Comparison of ENCODE assay signal across 8 mouse cellular contexts in the genomic region with DNA sequence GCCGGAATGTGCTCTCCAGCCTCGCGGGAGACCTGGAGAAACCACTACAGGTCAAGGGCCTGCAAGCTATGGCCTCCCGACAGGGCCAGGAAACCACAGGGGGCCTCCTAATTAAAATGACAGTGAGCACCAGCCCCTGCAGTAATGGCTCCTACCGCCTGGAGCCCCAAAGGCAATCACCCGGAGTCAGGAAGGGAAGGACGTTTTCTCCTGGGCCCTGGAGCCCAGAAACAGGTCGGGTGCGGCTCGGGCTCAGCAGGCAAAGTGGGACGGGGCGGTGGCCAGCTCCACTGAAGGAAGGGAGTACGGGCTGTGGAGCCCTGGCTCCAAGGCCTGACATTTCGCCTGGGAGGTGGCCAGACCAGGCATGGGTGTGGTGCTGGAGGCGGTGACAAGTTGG. TPM values are rescaled to one million over a fixed set of nuclear protein-coding genes. Genes with fewer than 3 reads are reported as not detected.
DNase-seq lines count a peak whose midpoint lies in the region; ATAC-seq and TF ChIP-seq lines count a peak whose summit lies in the region.

No protein-coding gene starts in this region.

- no peaks in the 10 kb centered on the region for H3K9me3 ChIP-seq in forebrain, postnatal 0 days (ENCODE audit: low read length)

- no peak overlapping the region for H3K4me2 ChIP-seq in forebrain, postnatal 0 days (ENCODE audit: low read depth)

- no peak overlapping the region for H3K4me3 ChIP-seq in forebrain, postnatal 0 days (ENCODE audit: low read depth, low read length)
- H3K4me3 ChIP-seq in kidney, adult 2 months (ENCODE audit: insufficient read depth, low read depth, low read length), result no peak overlapping the region

- peaks cover 20% of the 10 kb centered on the region for H3K36me3 ChIP-seq in forebrain, postnatal 0 days (ENCODE audit: insufficient read depth)
- no peaks in the 10 kb centered on the region for H3K36me3 ChIP-seq in kidney, adult 2 months (ENCODE audit: control insufficient read depth, insufficient read depth, low read length)

- H3K27ac ChIP-seq in forebrain, postnatal 0 days (ENCODE audit: low read depth, low read length), result peak overlapping the region; percentile 9; the same call in 1 of the 2 replicates
- peak overlapping the region; percentile 49 for H3K27ac ChIP-seq in kidney, adult 2 months (ENCODE audit: insufficient read depth, low read depth, low read length)

- H3K27me3 ChIP-seq in forebrain, postnatal 0 days (ENCODE audit: insufficient read depth, low read length), result no peaks in the 10 kb centered on the region
- H3K27me3 ChIP-seq in kidney, adult 2 months (replicated peaks; ENCODE audit: control insufficient read depth, insufficient read depth, low read length), result no peaks in the 10 kb centered on the region

- no peak for TF ChIP-seq POLR2A in kidney, adult 2 months (IDR thresholded peaks at IDR 0.05; ENCODE audit: low read depth, low read length)

- 0 out of 2 replicates have a peak, but pooled peaks have one; percentile 23 for ATAC-seq in forebrain, postnatal 0 days
- no peak for ATAC-seq in megakaryocyte progenitor cell, adult 5-6 weeks (replicated peaks; ENCODE audit: poor library complexity)

- H3K9ac ChIP-seq in forebrain, postnatal 0 days, result no peak overlapping the region

- TF ChIP-seq CTCF in forebrain, postnatal 0 days (IDR thresholded peaks at IDR 0.05; ENCODE audit: low read depth), result 0 out of 2 replicates have a peak, but pooled peaks have one; percentile 17
- no peak for TF ChIP-seq CTCF in kidney, adult 2 months (conservative IDR thresholded peaks at IDR 0.05; ENCODE audit: insufficient read depth, insufficient read length, low read depth, low read length)

- DNase-seq in ovary, postnatal 36 days (ENCODE audit: low spot score), result peak; percentile 52
- no peak for DNase-seq in ovary, postnatal 10 days (ENCODE audit: low spot score)
- no peak for DNase-seq in forebrain, postnatal 0 days
- peak; percentile 52 for DNase-seq in kidney, adult 2 months
- peak; percentile 64 to 68 for DNase-seq in lung, postnatal 4 days
- DNase-seq in right cerebral cortex, postnatal 36 days (ENCODE audit: low spot score in 2 of 2), result no peak
- no peak for DNase-seq in cerebellum, adult 9-11 months

- no peaks in the 10 kb centered on the region for H3K4me1 ChIP-seq in forebrain, postnatal 0 days (ENCODE audit: insufficient read depth)
- no peaks in the 10 kb centered on the region for H3K4me1 ChIP-seq in kidney, adult 2 months (ENCODE audit: control insufficient read depth, insufficient read depth, low read length)

- WGBS in forebrain, postnatal 0 days, result 21% methylated on average over 15 of the region's 15 CpGs
- WGBS in kidney, adult 2 months, result 39% methylated on average over 15 of the region's 15 CpGs

RNA-seq across cellular contexts. Expression of gene Myrf, which starts 26.5 kb away (rescaled TPM):
- 0.54 and 0.81 TPM in 2 replicates for total RNA-seq in forebrain, postnatal 0 days (2014; rRNA removed)
- polyA plus RNA-seq in forebrain, postnatal 0 days (2015; fragmentation: Nextera tagmentation; extraction: Ambion mirVana), result 0.20 and 0.47 TPM in 2 replicates
- polyA plus RNA-seq in kidney, adult 2 months (2012; rRNA removed), result 18.8 and 24.5 TPM in 2 replicates
- not detected in 2 replicates for total RNA-seq in megakaryocyte progenitor cell, adult 5-6 weeks (2015)
- not detected in 2 replicates for total RNA-seq in megakaryocyte progenitor cell, adult 5-6 weeks (2017)

RNA-seq across cellular contexts. Expression of gene Dagla, which starts 37.6 kb away (rescaled TPM):
- 17.4 and 21.8 TPM in 2 replicates for total RNA-seq in forebrain, postnatal 0 days (2014; rRNA removed)
- 8.2 and 11.2 TPM in 2 replicates for polyA plus RNA-seq in forebrain, postnatal 0 days (2015; fragmentation: Nextera tagmentation; extraction: Ambion mirVana)
- polyA plus RNA-seq in kidney, adult 2 months (2012; rRNA removed), result 7.0 and 8.2 TPM in 2 replicates
- total RNA-seq in megakaryocyte progenitor cell, adult 5-6 weeks (2015), result 0.02 TPM in 1 of 2 replicates, not detected in the other
- 0.17 and 1.4 TPM in 2 replicates for total RNA-seq in megakaryocyte progenitor cell, adult 5-6 weeks (2017)

Comparison
In these comparisons a context has a peak if more than half of its experiments do, and no peak if none do; other contexts are left out.
1. DNase-seq: peak in ovary, postnatal 36 days (single experiment), kidney, adult 2 months (single experiment) and lung, postnatal 4 days (2 of 2); none in ovary, postnatal 10 days (single experiment), forebrain, postnatal 0 days (single experiment), right cerebral cortex, postnatal 36 days (0 of 2) and cerebellum, adult 9-11 months (single experiment).